Mouse (Mus musculus): ENCODE results near the gene Mapk14.

Gene Mapk14

GRCm38 (mm10) chr17:28781290-28782045 lies 90.3 kb downstream of the Mapk14 start:
- DNase-seq (ENCODE audit: low read depth, low spot score), result no peak

DNA sequence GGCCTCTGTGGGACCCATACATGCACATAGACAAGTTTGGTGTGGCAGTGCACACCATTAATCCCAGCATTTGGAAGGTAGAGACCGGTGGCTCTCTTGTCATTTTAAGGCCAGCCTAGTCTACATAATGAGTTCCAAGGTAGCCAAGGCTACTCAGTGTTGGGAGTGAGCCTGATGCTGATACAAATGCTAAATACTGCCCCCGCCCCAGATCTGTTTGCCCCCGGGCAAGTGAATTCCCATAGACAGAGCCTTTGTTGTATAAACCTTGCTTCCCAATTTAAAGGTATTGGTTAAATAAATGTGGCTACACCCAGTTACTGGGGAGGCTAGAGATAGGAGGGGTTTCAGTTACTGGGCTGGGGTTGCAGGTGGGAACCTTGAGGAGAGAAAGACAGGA lies 93.9 kb downstream of the Mapk14 start:
- DNase-seq (ENCODE audit: low read depth, low spot score), result no peak

DNA sequence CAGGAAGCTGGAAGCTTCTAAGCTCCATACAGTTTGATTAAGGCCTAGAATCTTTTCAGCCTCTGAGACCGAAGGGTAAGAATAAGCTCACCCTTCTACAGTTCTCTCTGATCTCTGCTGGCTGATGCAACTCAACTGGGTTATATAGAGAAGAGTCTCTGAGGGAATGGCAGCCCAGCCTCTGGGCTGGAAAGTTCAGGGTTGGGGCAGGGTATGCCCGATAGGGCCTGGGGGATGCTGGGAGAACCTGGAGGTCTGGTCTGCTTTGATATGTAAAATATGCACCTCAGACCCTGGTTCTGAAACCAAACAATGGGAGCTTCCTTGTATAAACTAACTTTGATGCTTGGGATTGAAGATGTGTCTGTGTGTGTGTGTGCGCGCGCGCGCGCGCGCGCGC lies 96.4 kb downstream of the Mapk14 start:
- no peak for DNase-seq (ENCODE audit: low read depth, low spot score)

DNA sequence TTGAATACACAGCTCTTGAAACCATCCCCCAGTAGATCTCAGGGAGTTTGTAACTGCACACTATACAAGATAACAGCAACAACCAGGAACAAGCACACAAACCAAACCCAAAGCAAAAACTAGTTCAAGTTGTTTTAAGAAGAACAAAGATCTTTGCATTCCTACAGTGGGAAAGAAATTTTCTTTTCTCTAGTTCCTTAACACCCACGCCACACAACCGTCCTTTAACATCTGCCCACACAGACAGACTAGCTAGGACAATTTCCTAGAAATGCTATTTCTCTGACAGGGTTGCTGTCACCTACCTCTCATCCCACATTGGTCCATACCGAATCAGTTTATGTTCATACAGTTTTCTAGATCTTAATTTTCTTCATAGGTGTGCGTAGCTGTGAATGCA lies 105.9 kb downstream of the Mapk14 start:
- no peak for DNase-seq (ENCODE audit: low read depth, low spot score)
